Mouse (Mus musculus) monocyte, adult 59 days (primary cell): ENCODE data around the gene Twistnb. TPM values are rescaled to one million over a fixed set of nuclear protein-coding genes. Genes with fewer than 3 reads are reported as not detected.

Experiments used
- total RNA-seq, 2 experiments: library from RNA; stranded (reverse); gene quantifications; one replicate each; pipeline ENCODE4 v1.2.4; 2023

Gene Twistnb
- total RNA-seq: 10 to 100 TPM; 30.0 to 34.3 TPM

GRCm38 (mm10) chr12:33429387-33430160, at the start of gene Twistnb:
Gene Twistnb, plus strand, starts transcription at chr12:33429635.

DNA sequence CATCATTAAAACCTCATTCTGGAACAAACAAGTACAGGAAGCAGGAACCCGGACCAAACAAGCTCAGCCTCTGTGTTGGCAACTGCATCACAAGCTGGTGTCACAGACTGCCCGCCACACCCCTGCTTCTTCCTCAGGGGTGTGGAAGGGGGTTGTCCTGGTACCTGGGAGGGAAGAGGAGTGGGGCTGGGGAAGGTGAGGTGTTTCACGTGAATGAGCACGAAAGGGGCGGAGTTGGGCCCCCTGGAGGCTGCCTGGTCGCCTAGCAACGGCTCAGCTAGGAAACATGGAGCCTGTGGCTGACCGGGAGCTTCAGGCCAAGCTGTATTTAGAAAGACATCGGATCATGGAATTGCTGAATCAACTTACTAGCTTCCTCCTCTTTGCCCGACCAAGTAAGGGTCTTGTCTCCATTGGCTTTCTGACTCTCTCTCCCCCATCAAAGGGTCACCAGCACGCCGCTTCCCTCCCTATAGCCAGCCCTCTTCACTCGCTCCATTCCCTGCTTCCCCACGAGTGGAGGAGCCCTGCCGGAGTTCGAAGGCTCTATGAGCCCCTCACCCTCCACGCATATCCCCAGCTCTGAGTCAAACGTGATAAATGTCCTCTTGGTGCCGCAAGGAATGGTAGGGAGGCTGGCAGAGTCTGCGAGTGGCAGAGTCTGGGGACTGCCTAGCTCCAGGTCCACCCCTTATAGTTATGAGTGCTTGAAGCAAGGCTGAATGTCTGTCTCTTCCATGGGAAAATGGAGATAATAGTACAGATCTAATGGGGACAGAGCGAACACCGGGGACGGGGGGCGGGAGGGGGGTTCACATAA, 34.4 kb upstream of the Twistnb start, which contains the start of gene Efcab10:
Efcab10 (plus strand) TSS at position 51 of the 820 bp plus-strand sequence.

Other genes starting within 250 kb of the Twistnb start
- gene Efcab10, start 34.8 kb upstream of the Twistnb start, total RNA-seq: not detected